In the genomic region with DNA sequence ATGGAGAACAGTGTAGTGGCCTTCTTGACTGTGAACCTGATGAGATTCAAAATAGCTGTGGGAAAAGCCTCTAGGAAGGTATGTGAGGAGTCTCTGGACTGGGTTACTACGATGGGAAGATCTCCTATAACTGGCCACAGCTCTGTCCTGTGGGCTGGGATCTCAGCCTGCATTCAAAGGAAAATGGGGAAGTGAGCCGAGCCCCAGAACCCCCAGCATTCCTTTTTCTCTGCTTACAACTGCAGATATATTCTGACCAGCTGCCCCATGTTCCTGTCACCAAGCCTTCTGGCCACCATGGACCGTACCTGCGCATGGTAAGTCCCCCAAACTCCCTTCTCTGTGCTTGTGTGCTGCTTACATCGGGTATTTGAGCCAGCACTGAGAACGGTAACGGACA, we compare ENCODE assay signal across 7 mouse cellular contexts. TPM values are rescaled to one million over a fixed set of nuclear protein-coding genes. Genes with fewer than 3 reads are reported as not detected.
DNase-seq lines count a peak whose midpoint lies in the region; ATAC-seq and TF ChIP-seq lines count a peak whose summit lies in the region.

A gene (plus strand): TSS at position 218 of the 400 bp plus-strand sequence.

- no peak within 1 kb of the TSS for H3K27ac ChIP-seq in ES-Bruce4 (ENCODE audit: insufficient read depth, low read length)
- no peak within 1 kb of the TSS for H3K27ac ChIP-seq in forebrain, postnatal 0 days (ENCODE audit: low read depth, low read length)
- no peak within 1 kb of the TSS for H3K27ac ChIP-seq in hindbrain, embryonic 14.5 days
- H3K27ac ChIP-seq in liver, embryonic 15.5 days (replicated peaks): no peak within 1 kb of the TSS

- POLR2A ChIA-PET in Patski (lab: Charles Lee): no interaction called here

- no peaks in the 10 kb centered on the region for H3K36me3 ChIP-seq in ES-Bruce4 (ENCODE audit: control insufficient read depth, insufficient read depth, low read length, poor library complexity, severe bottlenecking)
- no peaks in the 10 kb centered on the region for H3K36me3 ChIP-seq in forebrain, postnatal 0 days (ENCODE audit: insufficient read depth)
- H3K36me3 ChIP-seq in hindbrain, embryonic 14.5 days (replicated peaks; ENCODE audit: control insufficient read depth, insufficient read depth): no peaks in the 10 kb centered on the region
- no peaks in the 10 kb centered on the region for H3K36me3 ChIP-seq in liver, embryonic 15.5 days (replicated peaks)

- CTCF ChIA-PET in Patski (lab: Charles Lee): no interaction called here

- TF ChIP-seq EP300 in ES-Bruce4 (IDR thresholded peaks at IDR 0.05; ENCODE audit: insufficient read depth, low read depth, low read length): no peak

- no peak for ATAC-seq in Patski
- ATAC-seq in forebrain, postnatal 0 days: no peak
- no peak for ATAC-seq in hindbrain, embryonic 14.5 days (ENCODE audit: low FRiP score)
- ATAC-seq in liver, embryonic 15.5 days (ENCODE audit: insufficient read depth): no peak

- no peak within 1 kb of the TSS for H3K9ac ChIP-seq in ES-Bruce4 (ENCODE audit: low read depth, poor library complexity, severe bottlenecking)
- H3K9ac ChIP-seq in forebrain, postnatal 0 days: no peak within 1 kb of the TSS
- no peak within 1 kb of the TSS for H3K9ac ChIP-seq in hindbrain, embryonic 14.5 days
- H3K9ac ChIP-seq in liver, embryonic 15.5 days: no peak within 1 kb of the TSS

- no peaks in the 10 kb centered on the region for H3K9me3 ChIP-seq in ES-Bruce4 (replicated peaks; ENCODE audit: control insufficient read depth, insufficient read depth, low read length, poor library complexity, severe bottlenecking)
- no peaks in the 10 kb centered on the region for H3K9me3 ChIP-seq in forebrain, postnatal 0 days (ENCODE audit: low read length)
- H3K9me3 ChIP-seq in hindbrain, embryonic 14.5 days (ENCODE audit: control insufficient read depth, low read length): no peaks in the 10 kb centered on the region
- H3K9me3 ChIP-seq in liver, embryonic 15.5 days (replicated peaks): no peaks in the 10 kb centered on the region

- no peak for DNase-seq in Patski (ENCODE audit: low read depth, low spot score)
- no peak for DNase-seq in forebrain, postnatal 0 days
- DNase-seq in hindbrain, embryonic 14.5 days (ENCODE audit: low spot score): no peak
- DNase-seq in cerebellum, postnatal 25 days: no peak
- DNase-seq in ovary, postnatal 10 days (ENCODE audit: low spot score): no peak

- no peak for TF ChIP-seq CTCF in ES-Bruce4 (IDR thresholded peaks at IDR 0.05; ENCODE audit: low read depth, low read length)
- TF ChIP-seq CTCF in Patski (IDR thresholded peaks at IDR 0.05): no peak
- no peak for TF ChIP-seq CTCF in forebrain, postnatal 0 days (IDR thresholded peaks at IDR 0.05; ENCODE audit: low read depth)

- no peak within 1 kb of the TSS for H3K4me2 ChIP-seq in forebrain, postnatal 0 days (ENCODE audit: low read depth)
- no peak within 1 kb of the TSS for H3K4me2 ChIP-seq in hindbrain, embryonic 14.5 days (replicated peaks)
- H3K4me2 ChIP-seq in liver, embryonic 15.5 days: no peak within 1 kb of the TSS

- no peak within 1 kb of the TSS for H3K4me3 ChIP-seq in ES-Bruce4 (ENCODE audit: low read depth, low read length)
- H3K4me3 ChIP-seq in forebrain, postnatal 0 days (ENCODE audit: low read depth, low read length): no peak within 1 kb of the TSS
- no peak within 1 kb of the TSS for H3K4me3 ChIP-seq in hindbrain, embryonic 14.5 days (replicated peaks; ENCODE audit: low read length)
- H3K4me3 ChIP-seq in liver, embryonic 15.5 days (replicated peaks): no peak within 1 kb of the TSS

- in situ Hi-C loops in Patski (cut with MboI; ENCODE audit: low pct_unique_long_range_greater_than_20kb): loop anchor here (10.0 kb wide), 1 partner anchor 155 kb away; no protein-coding TSS in a partner anchor

- H3K27me3 ChIP-seq in ES-Bruce4 (ENCODE audit: control insufficient read depth, insufficient read depth, low read length, poor library complexity, severe bottlenecking) (no peaks in the 10 kb centered on the region), Patski (peaks cover 6% of the 10 kb centered on the region)
- H3K27me3 ChIP-seq in forebrain, postnatal 0 days (ENCODE audit: insufficient read depth, low read length): no peaks in the 10 kb centered on the region
- H3K27me3 ChIP-seq in hindbrain, embryonic 14.5 days (ENCODE audit: control insufficient read depth, insufficient read depth, low read length): no peaks in the 10 kb centered on the region
- 0 out of 2 replicates have a peak, but pooled peaks cover 3% of the 10 kb centered on the region for H3K27me3 ChIP-seq in liver, embryonic 15.5 days

- peaks cover 2% of the 10 kb centered on the region for H3K4me1 ChIP-seq in ES-Bruce4 (ENCODE audit: control insufficient read depth, insufficient read depth, low read length)
- H3K4me1 ChIP-seq in forebrain, postnatal 0 days (ENCODE audit: insufficient read depth): 0 out of 2 replicates have a peak, but pooled peaks cover 4% of the 10 kb centered on the region
- H3K4me1 ChIP-seq in hindbrain, embryonic 14.5 days (replicated peaks; ENCODE audit: control insufficient read depth, insufficient read depth, low read length): peaks cover 10% of the 10 kb centered on the region
- H3K4me1 ChIP-seq in liver, embryonic 15.5 days (replicated peaks): peaks cover 15% of the 10 kb centered on the region

- no peak for TF ChIP-seq POLR2A in ES-Bruce4 (IDR thresholded peaks at IDR 0.05; ENCODE audit: insufficient read depth, low read length)

- 84% methylated on average over 7 of the region's 7 CpGs for WGBS in forebrain, postnatal 0 days
- 86% methylated on average over 7 of the region's 7 CpGs for WGBS in hindbrain, embryonic 14.5 days
- 51% methylated on average over 7 of the region's 7 CpGs for WGBS in liver, embryonic 15.5 days (ENCODE audit: insufficient replicate concordance)

RNA-seq across cellular contexts. Expression of the gene that starts here (rescaled TPM):
- polyA plus RNA-seq in ES-Bruce4 (2011; ENCODE audit: insufficient read depth, insufficient read length, low read depth, missing spikeins) (14.4 and 15.8 TPM in 2 replicates), Patski (2021) (52.4 TPM)
- 26.5 and 34.2 TPM in 2 replicates for total RNA-seq in forebrain, postnatal 0 days (2014; rRNA removed)
- polyA plus RNA-seq in forebrain, postnatal 0 days (2015; fragmentation: Nextera tagmentation; extraction: Ambion mirVana): 34.0 and 38.0 TPM in 2 replicates
- polyA plus RNA-seq in hindbrain, embryonic 14.5 days (2014; fragmentation: Nextera tagmentation; extraction: Ambion mirVana): 35.0 and 38.6 TPM in 2 replicates
- 12.0 and 13.0 TPM in 2 replicates for polyA plus RNA-seq in liver, embryonic 15.5 days (2015; fragmentation: Nextera tagmentation; extraction: Ambion mirVana)
